Mouse (Mus musculus) liver, embryonic 14.5 days (tissue): ENCODE results near the gene Coro1b. TPM values are rescaled to one million over a fixed set of nuclear protein-coding genes. Genes with fewer than 3 reads are reported as not detected.

ENCODE experiments used
- ATAC-seq: fragments of 200-750 bp; cut with Nextera tagmentation; 2 replicates; pipeline ENCODE4 v1.8.0; 2017; ENCODE audit warnings: moderate number of reproducible peaks, mild to moderate bottlenecking, moderate library complexity; ENCODE audit not compliant: insufficient read depth
- DNase-seq, 3 experiments: peaks; one replicate each; pipeline ENCODE4 v3.0.0-alpha.2; 2012 to 2013; ENCODE audit warnings: low read depth in 3 of 3, low spot score in 3 of 3
- H3K27ac ChIP-seq: fragments of 300-500 bp; sonication (generic); 2 replicates; pipeline ENCODE4 v1.5.1; 2014; ENCODE audit warnings: moderate library complexity, mild to moderate bottlenecking, control low read depth, inconsistent platforms
- H3K27me3 ChIP-seq: fragments of 300-500 bp; sonication (generic); 2 replicates; pipeline ENCODE4 v1.6.1; 2014; ENCODE audit warnings: mild to moderate bottlenecking, low read length, moderate library complexity; ENCODE audit not compliant: control insufficient read depth, insufficient read depth
- H3K36me3 ChIP-seq: fragments of 300-500 bp; sonication (generic); replicated peaks from 2 replicates; pipeline ENCODE4 v1.6.1; 2014; ENCODE audit warnings: low read depth; ENCODE audit not compliant: control insufficient read depth, insufficient read depth
- H3K4me1 ChIP-seq, 2 experiments: fragments of 200-500 bp in 1 of 2; fragments of 300-500 bp in 1 of 2; sonication (generic) in 1 of 2; replicated peaks; 2 replicates each; pipeline ENCODE4 v1.6.1; 2012 to 2014; ENCODE audit warnings: antibody characterized with exemption in 1 of 2, inconsistent platforms in 1 of 2, low read length in 1 of 2; ENCODE audit not compliant: control insufficient read depth in 2 of 2, insufficient read depth in 2 of 2
- H3K4me2 ChIP-seq: fragments of 300-500 bp; sonication (generic); 2 replicates; pipeline ENCODE4 v1.6.1; 2014; ENCODE audit warnings: low read depth, mild to moderate bottlenecking, control low read depth, moderate library complexity
- H3K4me3 ChIP-seq, 2 experiments: fragments of 200-500 bp in 1 of 2; fragments of 300-500 bp in 1 of 2; sonication (generic) in 1 of 2; 2 replicates each; pipeline ENCODE4 v1.5.1; 2012 to 2014; ENCODE audit warnings: low read depth in 2 of 2, low read length in 2 of 2, mild to moderate bottlenecking in 2 of 2, control low read depth in 1 of 2, inconsistent platforms in 1 of 2, moderate library complexity in 1 of 2; ENCODE audit not compliant: insufficient read depth in 1 of 2
- H3K9ac ChIP-seq: fragments of 300-500 bp; sonication (generic); replicated peaks from 2 replicates; pipeline ENCODE4 v1.6.1; 2014; ENCODE audit warnings: mild to moderate bottlenecking, control low read depth, moderate library complexity
- H3K9me3 ChIP-seq: fragments of 300-500 bp; sonication (generic); 2 replicates; pipeline ENCODE4 v1.6.1; 2016; ENCODE audit warnings: low read length, mixed read lengths; ENCODE audit not compliant: control insufficient read depth
- CTCF ChIP-seq: IDR thresholded peaks from 2 replicates; pipeline ENCODE4 v1.5.1; 2016; ENCODE audit warnings: antibody characterized with exemption, low read depth, control low read depth
- EP300 ChIP-seq: IDR thresholded peaks from 2 replicates; pipeline ENCODE4 v1.6.1; 2016; ENCODE audit warnings: antibody characterized with exemption, low read depth
- WGBS: fragments of 180-500 bp; shearing (Covaris S2); extraction: QIAGEN DNeasy Blood & Tissue Kit; methylation state at CpG from one replicate; pipeline ENCODE4 v1.1.7; 2014; ENCODE audit not compliant: insufficient replicate concordance; 5-methylcytosine and 5-hydroxymethylcytosine counted together
- polyA plus RNA-seq, 2 experiments: library from polyadenylated mRNA; depleted of rRNA in 1 of 2; stranded (reverse) in 1 of 2; unstranded in 1 of 2; fragments of >200 nt; fragmentation: Nextera tagmentation in 1 of 2; extraction: Ambion mirVana in 1 of 2; gene quantifications; 2 replicates each; pipeline versions ENCODE4 v1.2.1 to v1.2.3; 2012 to 2014

Gene Coro1b
- polyA plus RNA-seq, 2 experiments: 57.5 to 59.2 TPM

DNA sequence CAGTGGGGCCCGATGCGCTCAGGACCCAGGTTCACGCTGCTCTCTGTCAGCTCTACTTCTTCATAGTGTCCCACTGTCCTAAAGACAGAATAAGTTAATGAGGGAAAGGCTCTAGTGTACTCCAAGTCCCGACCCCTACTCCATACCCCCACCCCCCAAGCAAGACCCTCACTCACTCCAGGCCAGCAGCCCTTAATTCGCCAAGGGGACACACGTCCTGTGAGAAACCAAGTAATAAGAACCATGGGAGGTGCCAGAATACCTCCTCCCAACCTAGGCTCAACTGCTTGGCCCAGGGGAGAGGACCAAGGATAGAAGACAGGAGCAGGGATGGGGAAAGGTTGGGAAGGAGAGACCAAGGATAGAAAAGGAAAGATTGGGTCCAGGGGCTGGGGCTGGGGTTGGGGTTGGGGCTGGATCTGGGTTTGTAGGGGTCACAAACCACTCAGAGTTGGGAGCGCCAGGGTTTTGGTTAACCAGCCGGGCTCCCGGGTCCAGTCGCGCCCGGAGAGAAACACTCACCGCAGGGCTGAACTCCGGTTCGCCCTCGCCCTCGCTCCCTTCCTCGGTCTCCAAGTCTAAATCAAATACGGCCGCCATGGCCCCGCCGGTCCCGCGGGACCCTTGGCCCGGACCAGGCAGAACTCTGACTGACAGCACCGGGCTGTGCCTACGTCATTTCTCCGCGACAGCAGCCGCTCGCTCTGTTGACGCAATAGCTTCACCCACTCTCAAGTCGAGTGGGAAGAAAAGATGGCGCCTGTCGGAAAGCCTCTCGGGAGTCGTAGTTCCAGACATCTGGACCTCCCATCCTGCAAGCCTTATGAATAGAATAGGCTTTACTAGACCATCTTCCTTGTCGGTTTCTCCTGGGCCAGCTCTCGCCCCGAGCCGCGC lies 14.5 kb downstream of the Coro1b start, which contains the start of gene Rps6kb2:
Gene Rps6kb2, minus strand, starts transcription at position 709 of the 897 bp plus-strand sequence.
- H3K36me3 ChIP-seq: peaks cover 8% of the 10 kb centered on the region
- no peaks in the 10 kb centered on the region for H3K9me3 ChIP-seq
- peak within 1 kb of the TSS; percentile 93 for H3K9ac ChIP-seq
- DNase-seq (peak; percentile 89 to 94 (median 90)), ATAC-seq (peak; percentile 82)
- H3K4me1 ChIP-seq: peaks cover 12 to 14% of the 10 kb centered on the region in 2 experiments
- H3K27ac ChIP-seq: peak within 1 kb of the TSS; percentile 59
- no peak for TF ChIP-seq CTCF
- no peak for TF ChIP-seq EP300
- no peaks in the 10 kb centered on the region for H3K27me3 ChIP-seq
- H3K4me2 ChIP-seq: peak within 1 kb of the TSS; percentile 98
- H3K4me3 ChIP-seq: peak within 1 kb of the TSS; percentile 87 to 90
- WGBS: 6% methylated on average over 42 of the region's 42 CpGs

DNA sequence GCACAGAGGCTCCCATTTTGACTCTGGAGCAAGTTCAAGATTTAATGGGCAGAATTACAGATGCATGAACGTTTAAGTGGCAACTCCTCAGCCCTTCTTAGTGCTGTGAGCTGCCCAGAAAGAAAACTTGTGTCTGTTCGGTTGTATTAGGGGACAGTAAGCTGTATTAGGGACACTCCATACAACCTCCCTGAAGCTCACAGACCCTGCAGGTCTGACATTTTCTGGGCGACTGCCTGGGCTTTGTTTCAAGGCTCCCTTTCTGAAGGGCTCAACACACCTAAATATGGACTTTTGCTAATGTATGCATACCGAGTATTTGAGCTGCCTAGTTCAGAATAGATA lies 15.1 kb downstream of the Coro1b start:
- Histone ChIP-seq H3K4me3 (peak overlapping the region; percentile 87 to 90), H3K4me1 (peaks cover 12 to 14% of the 10 kb centered on the region in 2 experiments), H3K9me3 (no peaks in the 10 kb centered on the region), H3K27me3 (no peaks in the 10 kb centered on the region), H3K9ac (peak overlapping the region; percentile 93), H3K27ac (peak overlapping the region; percentile 58), H3K4me2 (peak overlapping the region; percentile 98), H3K36me3 (peaks cover 5% of the 10 kb centered on the region; the same call in 1 of the 2 replicates)
- DNase-seq: no peak
- peak; percentile 8; the same call in 1 of the 2 replicates for ATAC-seq
- 30% methylated on average over 4 of the region's 4 CpGs for WGBS
- TF ChIP-seq EP300: no peak
- TF ChIP-seq CTCF: no peak

DNA sequence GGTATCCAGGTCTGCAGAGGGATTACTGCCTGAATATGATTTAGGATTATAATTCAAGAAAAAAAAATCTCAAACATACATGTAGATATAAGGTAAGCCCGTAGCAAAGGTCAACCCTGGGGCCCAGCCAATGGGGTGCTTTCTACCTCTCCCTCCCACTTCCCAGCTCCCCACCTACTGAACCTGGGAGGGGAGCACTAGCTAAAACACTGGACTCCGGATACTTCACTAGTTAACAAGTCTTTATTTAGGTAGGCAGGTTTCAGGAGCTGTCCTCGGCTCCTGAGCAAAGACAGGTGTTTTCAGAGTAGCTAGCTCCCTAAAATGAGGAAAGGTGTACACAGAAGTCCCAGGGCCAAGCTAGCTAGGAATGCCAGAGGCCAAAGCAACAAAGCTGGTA lies 15.7 kb downstream of the Coro1b start:
- H3K36me3 ChIP-seq: no peaks in the 10 kb centered on the region; the same call in 1 of the 2 replicates
- no peak overlapping the region for H3K4me3 ChIP-seq
- no peak for ATAC-seq
- peak overlapping the region; percentile 98 for H3K4me2 ChIP-seq
- no peaks in the 10 kb centered on the region for H3K9me3 ChIP-seq
- no peak for DNase-seq
- WGBS: 70% methylated on average over 3 of the region's 3 CpGs
- H3K9ac ChIP-seq: no peak overlapping the region
- no peaks in the 10 kb centered on the region for H3K27me3 ChIP-seq
- TF ChIP-seq EP300 (no peak), CTCF (no peak)
- peaks cover 12 to 14% of the 10 kb centered on the region in 2 experiments for H3K4me1 ChIP-seq
- H3K27ac ChIP-seq: no peak overlapping the region; the same call in 1 of the 2 replicates

GRCm38 (mm10) chr19:4164721-4165120 lies 16.3 kb downstream of the Coro1b start:
- 62% methylated on average over 2 of the region's 2 CpGs for WGBS
- DNase-seq (no peak), ATAC-seq (no peak)
- TF ChIP-seq CTCF (no peak), EP300 (no peak)
- Histone ChIP-seq H3K9ac (no peak overlapping the region), H3K27ac (peak overlapping the region; percentile 18; the same call in 1 of the 2 replicates), H3K4me1 (peaks cover 12 to 14% of the 10 kb centered on the region in 2 experiments), H3K36me3 (no peaks in the 10 kb centered on the region; the same call in 1 of the 2 replicates), H3K4me2 (no peak overlapping the region), H3K4me3 (no peak overlapping the region), H3K9me3 (no peaks in the 10 kb centered on the region), H3K27me3 (no peaks in the 10 kb centered on the region)
